Mouse (Mus musculus) megakaryocyte, embryonic 14.5 days (primary cell): ENCODE measurements around the gene Socs2.

Source experiments
- FLI1 ChIP-seq: IDR thresholded peaks from 2 replicates; pipeline ENCODE4 v1.6.1; 2012; ENCODE audit warnings: low read length, inconsistent platforms, mixed read lengths
- GATA1 ChIP-seq: IDR thresholded peaks from 3 replicates; pipeline ENCODE4 v1.6.1; 2012; ENCODE audit warnings: mixed read lengths, low read length, inconsistent platforms, borderline replicate concordance

DNA sequence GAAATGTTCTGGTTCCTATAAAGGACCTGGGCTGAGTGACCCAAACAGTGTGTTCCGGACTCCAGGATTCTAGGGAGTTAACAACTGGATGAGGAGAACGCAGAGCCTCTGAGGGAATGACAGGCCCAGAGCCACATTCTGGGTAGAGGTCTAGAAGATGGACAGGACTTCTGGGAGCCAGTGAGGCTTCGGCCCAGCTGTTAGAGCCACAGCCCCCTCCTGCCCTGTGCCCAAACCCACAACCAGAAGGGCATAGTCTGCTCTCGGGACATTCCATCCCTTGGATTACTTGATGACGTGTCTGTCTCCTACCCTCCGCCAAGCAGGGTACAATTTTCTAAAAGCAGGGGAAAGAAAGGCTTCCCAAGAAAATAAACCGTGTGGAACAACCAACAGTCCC is 7.8 kb downstream of the Socs2 start:
- no peak for TF ChIP-seq GATA1
- TF ChIP-seq FLI1 = no peak
